Mouse (Mus musculus): ENCODE measurements around the gene Tbcd. TPM values are rescaled to one million over a fixed set of nuclear protein-coding genes. Genes with fewer than 3 reads are reported as not detected.

The Tbcd gene
- polyA plus RNA-seq, 1 experiment: 111 TPM

- TF ChIP-seq MYOG (IDR thresholded peaks at IDR 0.05; ENCODE audit: control insufficient read depth in 1 of 3, insufficient read depth in 1 of 3, insufficient read length in 2 of 3, low read depth in 2 of 3) (no peak), POLR2A (IDR thresholded peaks at IDR 0.05; ENCODE audit: insufficient read length, low read depth) (no peak), CEBPB (IDR thresholded peaks at IDR 0.05; ENCODE audit: insufficient read depth, poor library complexity, severe bottlenecking) (no peak), E2F4 (IDR thresholded peaks at IDR 0.05; ENCODE audit: insufficient read depth) (no peak), REST (IDR thresholded peaks at IDR 0.05; ENCODE audit: insufficient read depth, insufficient read length) (no peak), MAX (IDR thresholded peaks at IDR 0.05; ENCODE audit: low read depth) (no peak), POLR2AphosphoS2 (IDR thresholded peaks at IDR 0.05; ENCODE audit: insufficient read length, low read depth) (no peak)
- Histone ChIP-seq H3ac (ENCODE audit: control insufficient read depth, insufficient read length) (no peak overlapping the region), H3K36me3 (ENCODE audit: control insufficient read depth, insufficient read depth) (no peaks in the 10 kb centered on the region)
Observed at GRCm38 (mm10) chr11:121417971-121418370, 33.8 kb upstream of the Tbcd start.

GRCm38 (mm10) chr11:121418932-121419331, 32.8 kb upstream of the Tbcd start:
- H3K36me3 ChIP-seq (ENCODE audit: control insufficient read depth, insufficient read depth): no peaks in the 10 kb centered on the region
- no peak overlapping the region for H3K4me3 ChIP-seq
- no peak overlapping the region for H3K4me2 ChIP-seq (ENCODE audit: low read depth)
- H3K27me3 ChIP-seq (ENCODE audit: control insufficient read depth, insufficient read depth, insufficient read length): no peaks in the 10 kb centered on the region
- no peak for TF ChIP-seq MYOD1 (IDR thresholded peaks at IDR 0.05; ENCODE audit: control insufficient read depth in 1 of 3, insufficient read length in 2 of 3, low read depth in 2 of 3)
- TF ChIP-seq USF1 (IDR thresholded peaks at IDR 0.05; ENCODE audit: low read depth): no peak
- no peak for TF ChIP-seq CEBPB (IDR thresholded peaks at IDR 0.05; ENCODE audit: insufficient read depth, poor library complexity, severe bottlenecking)
- TF ChIP-seq TCF3 (IDR thresholded peaks at IDR 0.05; ENCODE audit: insufficient read length, low read depth): no peak
- no peak for TF ChIP-seq SRF (IDR thresholded peaks at IDR 0.05; ENCODE audit: control insufficient read depth, insufficient read length, low read depth)
- no peak for TF ChIP-seq POLR2A (IDR thresholded peaks at IDR 0.05; ENCODE audit: insufficient read length, low read depth)
- no peak for TF ChIP-seq MAX (IDR thresholded peaks at IDR 0.05; ENCODE audit: low read depth)
- TF ChIP-seq TCF12 (IDR thresholded peaks at IDR 0.05; ENCODE audit: insufficient read depth, poor library complexity, severe bottlenecking): no peak
- peaks cover 9% of the 10 kb centered on the region for H3K79me2 ChIP-seq (ENCODE audit: control insufficient read depth, insufficient read depth)
- no peak overlapping the region for H3ac ChIP-seq (ENCODE audit: control insufficient read depth, insufficient read length)

More at GRCm38 (mm10) chr11:121417971-121418370, 33.8 kb upstream of the Tbcd start:
- Histone ChIP-seq H3K79me2 (ENCODE audit: control insufficient read depth, insufficient read depth) (peaks cover 8% of the 10 kb centered on the region), H3K4me2 (ENCODE audit: low read depth) (no peak overlapping the region), H3K27me3 (ENCODE audit: control insufficient read depth, insufficient read depth, insufficient read length) (no peaks in the 10 kb centered on the region), H3K4me3 (no peak overlapping the region)

- TF ChIP-seq USF1 (IDR thresholded peaks at IDR 0.05; ENCODE audit: low read depth) (no peak), MYOD1 (IDR thresholded peaks at IDR 0.05; ENCODE audit: control insufficient read depth in 1 of 3, insufficient read length in 2 of 3, low read depth in 2 of 3) (no peak), REST (IDR thresholded peaks at IDR 0.05; ENCODE audit: insufficient read depth, insufficient read length) (no peak), E2F4 (IDR thresholded peaks at IDR 0.05; ENCODE audit: insufficient read depth) (no peak), MYOG (IDR thresholded peaks at IDR 0.05; ENCODE audit: control insufficient read depth in 1 of 3, insufficient read depth in 1 of 3, insufficient read length in 2 of 3, low read depth in 2 of 3) (no peak), TCF12 (IDR thresholded peaks at IDR 0.05; ENCODE audit: insufficient read depth, poor library complexity, severe bottlenecking) (no peak), TCF3 (IDR thresholded peaks at IDR 0.05; ENCODE audit: insufficient read length, low read depth) (no peak), SRF (IDR thresholded peaks at IDR 0.05; ENCODE audit: control insufficient read depth, insufficient read length, low read depth) (no peak), MAX (IDR thresholded peaks at IDR 0.05; ENCODE audit: low read depth) (no peak), POLR2A (IDR thresholded peaks at IDR 0.05; ENCODE audit: insufficient read length, low read depth) (no peak)
- peak overlapping the region; percentile 72 for H3K4me2 ChIP-seq (ENCODE audit: low read depth)
- peak overlapping the region; percentile 68 for H3K4me3 ChIP-seq
- H3K27me3 ChIP-seq (ENCODE audit: control insufficient read depth, insufficient read depth, insufficient read length): no peaks in the 10 kb centered on the region
- H3K36me3 ChIP-seq (ENCODE audit: control insufficient read depth, insufficient read depth): no peaks in the 10 kb centered on the region
- H3ac ChIP-seq (ENCODE audit: control insufficient read depth, insufficient read length): no peak overlapping the region
- H3K79me2 ChIP-seq (ENCODE audit: control insufficient read depth, insufficient read depth): peaks cover 9% of the 10 kb centered on the region
Observed at GRCm38 (mm10) chr11:121420379-121420778, 31.4 kb upstream of the Tbcd start.

GRCm38 (mm10) chr11:121420830-121421552, 30.8 kb upstream of the Tbcd start, which contains the start of gene Fn3krp:
Gene Fn3krp (plus strand): TSS chr11:121421401.
- no peaks in the 10 kb centered on the region for H3K36me3 ChIP-seq (ENCODE audit: control insufficient read depth, insufficient read depth)
- peak within 1 kb of the TSS; percentile 88 for H3K4me2 ChIP-seq (ENCODE audit: low read depth)
- peak within 1 kb of the TSS; percentile 88 for H3ac ChIP-seq (ENCODE audit: control insufficient read depth, insufficient read length)
- H3K27me3 ChIP-seq (ENCODE audit: control insufficient read depth, insufficient read depth, insufficient read length): no peaks in the 10 kb centered on the region
- peak within 1 kb of the TSS; percentile 68 for H3K4me3 ChIP-seq
- TF ChIP-seq POLR2A (IDR thresholded peaks at IDR 0.05; ENCODE audit: insufficient read length, low read depth) (peak; percentile 63), MYOD1 (IDR thresholded peaks at IDR 0.05; ENCODE audit: control insufficient read depth in 1 of 3, insufficient read length in 2 of 3, low read depth in 2 of 3) (peak in 1 of 3 experiments; percentile 2), USF1 (IDR thresholded peaks at IDR 0.05; ENCODE audit: low read depth) (no peak), MYOG (IDR thresholded peaks at IDR 0.05; ENCODE audit: control insufficient read depth in 1 of 3, insufficient read depth in 1 of 3, insufficient read length in 2 of 3, low read depth in 2 of 3) (peak in 1 of 3 experiments; percentile 28), REST (IDR thresholded peaks at IDR 0.05; ENCODE audit: insufficient read depth, insufficient read length) (no peak), MAX (IDR thresholded peaks at IDR 0.05; ENCODE audit: low read depth) (no peak), CEBPB (IDR thresholded peaks at IDR 0.05; ENCODE audit: insufficient read depth, poor library complexity, severe bottlenecking) (no peak), POLR2AphosphoS2 (IDR thresholded peaks at IDR 0.05; ENCODE audit: insufficient read length, low read depth) (peak; percentile 60), TCF3 (IDR thresholded peaks at IDR 0.05; ENCODE audit: insufficient read length, low read depth) (no peak), TCF12 (IDR thresholded peaks at IDR 0.05; ENCODE audit: insufficient read depth, poor library complexity, severe bottlenecking) (no peak), E2F4 (IDR thresholded peaks at IDR 0.05; ENCODE audit: insufficient read depth) (peak; percentile 4), SRF (IDR thresholded peaks at IDR 0.05; ENCODE audit: control insufficient read depth, insufficient read length, low read depth) (peak; percentile 12)
- H3K79me2 ChIP-seq (ENCODE audit: control insufficient read depth, insufficient read depth): peaks cover 9% of the 10 kb centered on the region
